8 mouse cellular contexts compared by ENCODE assay signal in genomic region chr8:11636324-11637057, GRCm38 (mm10). TPM values are rescaled to one million over a fixed set of nuclear protein-coding genes. Genes with fewer than 3 reads are reported as not detected.
DNase-seq lines count a peak whose midpoint lies in the region; ATAC-seq and TF ChIP-seq lines count a peak whose summit lies in the region.

No protein-coding gene starts in this region.

- H3K27me3 ChIP-seq in heart, embryonic 13.5 days (replicated peaks): no peaks in the 10 kb centered on the region
- no peaks in the 10 kb centered on the region for H3K27me3 ChIP-seq in kidney, postnatal 0 days (ENCODE audit: insufficient read depth, low read length)
- H3K27me3 ChIP-seq in liver, adult 2 months (ENCODE audit: control insufficient read depth, insufficient read depth, low read length): no peaks in the 10 kb centered on the region

- 0 out of 2 replicates have a peak, but pooled peaks have one; percentile 5 for TF ChIP-seq POLR2A in liver, adult 2 months (IDR thresholded peaks at IDR 0.05; ENCODE audit: extremely low read depth, insufficient read depth, low read length)

- 3% methylated on average over 30 of the region's 30 CpGs for WGBS in heart, embryonic 13.5 days
- 5% methylated on average over 30 of the region's 30 CpGs for WGBS in kidney, postnatal 0 days
- 3% methylated on average over 30 of the region's 30 CpGs for WGBS in liver, adult 2 months

- H3K4me1 ChIP-seq in heart, embryonic 13.5 days: peaks cover 42% of the 10 kb centered on the region
- H3K4me1 ChIP-seq in kidney, postnatal 0 days (replicated peaks; ENCODE audit: insufficient read depth, low read length): peaks cover 14% of the 10 kb centered on the region
- peaks cover 19% of the 10 kb centered on the region; the same call in 1 of the 2 replicates for H3K4me1 ChIP-seq in liver, adult 2 months (ENCODE audit: control insufficient read depth, insufficient read depth, low read length)

- H3K4me2 ChIP-seq in heart, embryonic 13.5 days: peak overlapping the region; percentile 94
- H3K4me2 ChIP-seq in kidney, postnatal 0 days (ENCODE audit: low read length): peak overlapping the region; percentile 93

- peaks cover 4% of the 10 kb centered on the region; the same call in 1 of the 2 replicates for H3K79me2 ChIP-seq in liver, adult 2 months (ENCODE audit: control insufficient read depth, insufficient read depth, low read length)

- H3K36me3 ChIP-seq in heart, embryonic 13.5 days: peaks cover 13% of the 10 kb centered on the region
- 0 out of 2 replicates have a peak, but pooled peaks cover 5% of the 10 kb centered on the region for H3K36me3 ChIP-seq in kidney, postnatal 0 days (ENCODE audit: insufficient read depth, low read length)
- H3K36me3 ChIP-seq in liver, adult 2 months (ENCODE audit: control insufficient read depth, insufficient read depth, low read length): peaks cover 3% of the 10 kb centered on the region; the same call in 1 of the 2 replicates

- TF ChIP-seq CTCF in kidney, postnatal 0 days (IDR thresholded peaks at IDR 0.05; ENCODE audit: low read depth): no peak
- no peak for TF ChIP-seq CTCF in liver, adult 2 months (IDR thresholded peaks at IDR 0.05; ENCODE audit: low read depth, low read length)

- H3K9ac ChIP-seq in heart, embryonic 13.5 days: peak overlapping the region; percentile 97
- 0 out of 2 replicates have a peak overlapping the region, but pooled peaks have one; percentile 87 for H3K9ac ChIP-seq in kidney, postnatal 0 days (ENCODE audit: low read depth, low read length)
- H3K9ac ChIP-seq in liver, adult 2 months (ENCODE audit: low read depth, low read length): 0 out of 2 replicates have a peak overlapping the region, but pooled peaks have one; percentile 0

- peak overlapping the region; percentile 97 for H3K4me3 ChIP-seq in heart, embryonic 13.5 days
- H3K4me3 ChIP-seq in kidney, postnatal 0 days (replicated peaks; ENCODE audit: low read depth, low read length): peak overlapping the region; percentile 80
- H3K4me3 ChIP-seq in liver, adult 2 months (ENCODE audit: insufficient read depth, low read depth, low read length): peak overlapping the region; percentile 24; the same call in 1 of the 2 replicates

- 0 out of 2 replicates have a peak, but pooled peaks cover 4% of the 10 kb centered on the region for H3K9me3 ChIP-seq in heart, embryonic 13.5 days
- no peaks in the 10 kb centered on the region for H3K9me3 ChIP-seq in kidney, postnatal 0 days (replicated peaks; ENCODE audit: low read length)

- H3K27ac ChIP-seq in heart, embryonic 13.5 days (replicated peaks): peak overlapping the region; percentile 99
- peak overlapping the region; percentile 99 for H3K27ac ChIP-seq in kidney, postnatal 0 days
- H3K27ac ChIP-seq in liver, adult 2 months (replicated peaks; ENCODE audit: insufficient read depth, low read depth, low read length): peak overlapping the region; percentile 72

- ATAC-seq in erythroid progenitor cell, adult 5-6 weeks (replicated peaks; ENCODE audit: low FRiP score, poor library complexity, severe bottlenecking): peak; percentile 83
- peak; percentile 51 for ATAC-seq in heart, embryonic 13.5 days (ENCODE audit: extremely low read depth, insufficient number of reproducible peaks, low FRiP score, low TSS enrichment)
- peak; percentile 75 for ATAC-seq in kidney, postnatal 0 days (replicated peaks; ENCODE audit: low FRiP score, low read depth)
- ATAC-seq in monocyte, adult 5-6 weeks (replicated peaks; ENCODE audit: insufficient number of reproducible peaks, low FRiP score, low TSS enrichment, poor library complexity, severe bottlenecking): peak; percentile 70

- peak; percentile 77 for DNase-seq in CD4-positive, CD25-positive, alpha-beta regulatory T cell, adult 2 months (ENCODE audit: low read depth, low spot score)
- peak; percentile 72 for DNase-seq in brain, embryonic 18.5 days (ENCODE audit: low read depth, low spot score)
- peak; percentile 93 for DNase-seq in kidney, postnatal 0 days (ENCODE audit: low spot score)
- peak; percentile 90 for DNase-seq in liver, adult 2 months (ENCODE audit: extremely low read depth, low read depth, low spot score)
- peak; percentile 64 to 69 for DNase-seq in spleen, postnatal 36 days (ENCODE audit: low spot score in 2 of 2)

RNA-seq across cellular contexts. Expression of gene Ankrd10, which starts 0.9 kb away (rescaled TPM):
- 10.1 and 30.2 TPM in 2 replicates for total RNA-seq in erythroid progenitor cell, adult 5-6 weeks (2015; ENCODE audit: low replicate concordance)
- total RNA-seq in erythroid progenitor cell, adult 5-6 weeks (2017; ENCODE audit: low replicate concordance): 6.4 and 11.2 TPM in 2 replicates
- 51.4 and 55.3 TPM in 2 replicates for polyA plus RNA-seq in heart, embryonic 13.5 days (2015; fragmentation: Nextera tagmentation; extraction: Ambion mirVana)
- 67.2 and 70.6 TPM in 2 replicates for polyA plus RNA-seq in kidney, postnatal 0 days (2015; fragmentation: Nextera tagmentation; extraction: Ambion mirVana)
- total RNA-seq in liver, adult 2 months (2014; rRNA removed): 13.5 and 15.1 TPM in 2 replicates
- 8.9 and 12.3 TPM in 2 replicates for polyA plus RNA-seq in liver, adult 2 months (2012; rRNA removed)
- total RNA-seq in monocyte, adult 5-6 weeks (2017): 48.7 to 67.5 TPM (median 49.7 TPM) in 3 replicates

Comparison
In these comparisons a context has a peak if more than half of its experiments do, and no peak if none do; other contexts are left out.
1. Peak in every context shown above with its lines: DNase-seq, ATAC-seq, H3K4me3 ChIP-seq and H3K27ac ChIP-seq.
2. H3K4me3 ChIP-seq: peak in every context shown above with its lines; median percentile 97 in heart, embryonic 13.5 days; 80 in kidney, postnatal 0 days; 24 in liver, adult 2 months.
3. H3K9ac ChIP-seq: peak in every context shown above with its lines; median percentile 97 in heart, embryonic 13.5 days; 87 in kidney, postnatal 0 days; 0 in liver, adult 2 months.